Mouse (Mus musculus) small intestine, adult 2 months (tissue): ENCODE data around the gene Nfe2l1.

Experiments used
- CTCF ChIP-seq: fragments of 200-500 bp; IDR thresholded peaks from 2 replicates; pipeline ENCODE4 v1.5.1; 2012; ENCODE audit warnings: low read depth, mild to moderate bottlenecking, control low read depth, inconsistent platforms, low read length, moderate library complexity, mixed read lengths; ENCODE audit not compliant: insufficient replicate concordance, insufficient read length; ENCODE audit errors: extremely low read depth
- POLR2A ChIP-seq: fragments of 200-500 bp; IDR thresholded peaks from 2 replicates; pipeline ENCODE4 v1.6.1; 2012; ENCODE audit warnings: low read depth, mild to moderate bottlenecking, control low read depth, inconsistent platforms, low read length, moderate library complexity

- TF ChIP-seq CTCF (no peak), POLR2A (no peak)
These were observed 49.5 kb downstream of the Nfe2l1 start for GRCm38 (mm10) chr11:96780306-96780705.
